Mouse (Mus musculus): ENCODE results near the gene Igfbpl1.

Igfbpl1 gene

GRCm38 (mm10) chr4:45822781-45823575 is 3.7 kb downstream of the Igfbpl1 start:
- no peak for ATAC-seq (ENCODE audit: low TSS enrichment)

GRCm38 (mm10) chr4:45821995-45822394 is 4.7 kb downstream of the Igfbpl1 start:
- ATAC-seq (ENCODE audit: low TSS enrichment): no peak

- ATAC-seq (ENCODE audit: low TSS enrichment): peak; percentile 75
These were observed 6.5 kb downstream of the Igfbpl1 start for GRCm38 (mm10) chr4:45820074-45820830.

- ATAC-seq (ENCODE audit: low TSS enrichment): peak; percentile 73
These were observed 7.4 kb downstream of the Igfbpl1 start for GRCm38 (mm10) chr4:45819208-45819931.

GRCm38 (mm10) chr4:45818814-45819207 is 7.9 kb downstream of the Igfbpl1 start:
- no peak for ATAC-seq (ENCODE audit: low TSS enrichment)

- ATAC-seq (ENCODE audit: low TSS enrichment): 0 out of 2 replicates have a peak, but pooled peaks have one; percentile 31
These were observed 11.2 kb downstream of the Igfbpl1 start for GRCm38 (mm10) chr4:45815542-45815941.

GRCm38 (mm10) chr4:45811250-45811649 is 15.5 kb downstream of the Igfbpl1 start:
- ATAC-seq (ENCODE audit: low TSS enrichment): no peak

- ATAC-seq (ENCODE audit: low TSS enrichment): no peak
These were observed 18.7 kb downstream of the Igfbpl1 start for GRCm38 (mm10) chr4:45808034-45808433.

GRCm38 (mm10) chr4:45802900-45803299 is 23.8 kb downstream of the Igfbpl1 start:
- no peak for ATAC-seq (ENCODE audit: low TSS enrichment)

- ATAC-seq (ENCODE audit: low TSS enrichment): no peak
These were observed 26.7 kb downstream of the Igfbpl1 start for GRCm38 (mm10) chr4:45799956-45800537.

- ATAC-seq (ENCODE audit: low TSS enrichment): peak; percentile 96
These were observed 27.8 kb downstream of the Igfbpl1 start, which contains the start of gene Aldh1b1 for GRCm38 (mm10) chr4:45798964-45799363. Gene Aldh1b1, plus strand, starts transcription at chr4:45799022.

GRCm38 (mm10) chr4:45796760-45797159 is 30.0 kb downstream of the Igfbpl1 start:
- ATAC-seq (ENCODE audit: low TSS enrichment): no peak

GRCm38 (mm10) chr4:45795191-45795811 is 31.4 kb downstream of the Igfbpl1 start:
- ATAC-seq (ENCODE audit: low TSS enrichment): no peak

GRCm38 (mm10) chr4:45790018-45790417 is 36.7 kb downstream of the Igfbpl1 start:
- no peak for ATAC-seq (ENCODE audit: low TSS enrichment)

- peak; percentile 91 for ATAC-seq (ENCODE audit: low TSS enrichment)
These were observed 37.3 kb downstream of the Igfbpl1 start for GRCm38 (mm10) chr4:45789263-45789958.

GRCm38 (mm10) chr4:45788446-45789081 is 38.2 kb downstream of the Igfbpl1 start:
- ATAC-seq (ENCODE audit: low TSS enrichment): no peak

- no peak for ATAC-seq (ENCODE audit: low TSS enrichment)
These were observed 40.0 kb downstream of the Igfbpl1 start for GRCm38 (mm10) chr4:45786674-45787073.

- no peak for ATAC-seq (ENCODE audit: low TSS enrichment)
These were observed 40.8 kb downstream of the Igfbpl1 start for GRCm38 (mm10) chr4:45785959-45786358.

GRCm38 (mm10) chr4:45783671-45784070 is 43.1 kb downstream of the Igfbpl1 start:
- no peak for ATAC-seq (ENCODE audit: low TSS enrichment)

- ATAC-seq (ENCODE audit: low TSS enrichment): 0 out of 2 replicates have a peak, but pooled peaks have one; percentile 44
These were observed 55.1 kb downstream of the Igfbpl1 start for GRCm38 (mm10) chr4:45771619-45772018.

Data from frontal cortex, adult (tissue).